Mouse (Mus musculus) E14TG2a.4 (cell line): ENCODE results near the gene Cchcr1.

ENCODE experiments used
- CTCF ChIP-seq: conservative IDR thresholded peaks from 2 replicates; pipeline ENCODE4 v1.5.1; 2014; ENCODE audit warnings: low read length
- NANOG ChIP-seq: IDR thresholded peaks from 2 replicates; pipeline ENCODE4 v1.6.1; 2014; ENCODE audit warnings: borderline replicate concordance, low read length, mixed read lengths
- POU5F1 ChIP-seq: IDR thresholded peaks from 2 replicates; pipeline ENCODE4 v1.6.1; 2014; ENCODE audit warnings: low read length, borderline replicate concordance

GRCm38 (mm10) chr17:35551881-35552414 is 35.0 kb downstream of the Cchcr1 start, which contains the start of gene Cdsn:
- TF ChIP-seq CTCF (no peak), POU5F1 (no peak), NANOG (no peak)
